Mouse (Mus musculus) heart, postnatal 0 days (tissue): Measurements from ENCODE around the gene Toe1.

Experiments
- CTCF ChIP-seq: IDR thresholded peaks from 2 replicates; pipeline ENCODE4 v1.5.1; 2016; ENCODE audit warnings: antibody characterized with exemption, control low read depth, low read depth
- EP300 ChIP-seq: IDR thresholded peaks from 2 replicates; pipeline ENCODE4 v1.6.1; 2016; ENCODE audit warnings: antibody characterized with exemption, low read depth

GRCm38 (mm10) chr4:116781366-116781765 lies 26.1 kb downstream of the Toe1 start:
- TF ChIP-seq CTCF (no peak), EP300 (no peak)
